Mouse (Mus musculus): ENCODE measurements around the gene AW822073. TPM values are rescaled to one million over a fixed set of nuclear protein-coding genes. Genes with fewer than 3 reads are reported as not detected.
"Not testable (repeated sequence)": the region's sequence is repeated elsewhere in the genome, so short reads cannot be mapped to it uniquely, and the experiment has no call there.

AW822073 gene
- not detected in 2 replicates for polyA plus RNA-seq (2015; fragmentation: Nextera tagmentation; extraction: Ambion mirVana)

DNA sequence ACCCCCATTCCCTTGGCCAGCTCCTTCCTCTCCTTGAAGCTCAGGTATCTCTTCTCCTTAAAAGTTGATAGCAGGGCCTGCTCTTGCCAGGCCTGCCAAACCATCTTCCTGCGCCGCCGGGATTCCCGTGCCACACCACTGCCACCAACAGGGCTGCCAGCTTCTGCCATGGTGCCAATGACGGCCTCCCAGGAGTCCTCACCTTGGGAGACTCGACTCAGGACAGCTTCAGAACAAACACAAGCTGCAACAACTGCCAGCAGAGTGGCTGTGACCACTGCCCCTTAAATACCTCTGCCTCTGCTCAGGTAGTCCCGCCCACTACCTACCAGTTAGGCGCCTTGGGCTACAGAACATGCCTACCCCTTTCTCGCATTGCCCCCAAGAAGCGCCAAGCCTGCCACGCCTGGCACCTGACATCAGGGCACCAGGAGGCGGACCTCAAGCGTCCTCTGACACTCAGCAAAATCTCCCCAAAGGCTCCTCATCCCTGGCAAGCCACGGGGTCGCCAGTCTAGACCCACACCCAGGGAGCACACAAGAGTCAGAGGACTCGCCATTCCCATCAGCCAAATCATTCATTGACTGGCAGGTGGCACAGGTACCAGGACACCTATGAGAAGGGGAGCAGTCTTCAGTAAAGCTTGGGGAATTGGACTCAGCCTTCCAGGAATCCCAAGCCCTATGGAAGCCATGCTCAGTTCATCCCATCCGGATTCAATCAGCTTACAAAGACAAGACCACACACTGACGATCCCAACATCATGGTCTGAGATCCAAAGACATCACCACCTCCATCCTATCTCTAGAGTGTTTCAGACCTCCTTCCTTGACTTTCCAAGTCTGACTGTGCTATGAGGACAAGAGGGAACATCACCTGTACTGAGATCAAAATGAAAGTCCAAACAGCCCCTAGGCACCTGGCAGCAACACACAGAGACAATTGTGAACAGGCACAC is at the start of gene AW822073:
Gene AW822073, minus strand, starts transcription at position 104 of the 959 bp plus-strand sequence.
- H3K9me3 ChIP-seq; H3K4me3 ChIP-seq; H3K27me3 ChIP-seq; H3K36me3 ChIP-seq; H3K9ac ChIP-seq; H3K4me2 ChIP-seq (replicated peaks); H3K4me1 ChIP-seq; ATAC-seq (ENCODE audit: low FRiP score, low read depth); H3K27ac ChIP-seq: not testable (repeated sequence)
- WGBS = 84% methylated on average over 18 of the region's 18 CpGs

DNA sequence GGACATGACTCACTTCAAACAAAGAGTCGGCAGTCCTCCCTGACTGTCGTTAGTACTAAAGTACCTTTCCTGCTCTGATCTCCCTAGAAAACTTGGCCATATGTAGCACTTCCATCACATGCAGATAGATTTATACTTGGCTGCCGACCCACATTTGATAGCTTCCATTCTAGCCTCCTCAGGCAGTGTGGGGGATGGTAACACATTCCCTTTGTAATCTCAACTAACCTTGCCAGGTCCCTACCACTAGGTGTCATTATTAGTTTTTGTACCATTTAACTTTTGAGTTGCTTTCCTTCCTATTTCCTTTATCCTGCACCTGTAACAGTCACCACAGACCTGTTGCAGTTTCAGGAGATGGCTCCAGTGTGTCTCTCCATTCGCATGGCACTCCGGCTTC is 33.7 kb upstream of the AW822073 start:
- Histone ChIP-seq H3K9ac (no peak overlapping the region), H3K9me3 (no peaks in the 10 kb centered on the region), H3K4me2 (replicated peaks) (no peak overlapping the region), H3K27ac (no peak overlapping the region), H3K27me3 (no peaks in the 10 kb centered on the region), H3K36me3 (peaks cover 34% of the 10 kb centered on the region), H3K4me1 (peaks cover 10% of the 10 kb centered on the region), H3K4me3 (no peak overlapping the region)
- WGBS = 61% methylated on average over 5 of the region's 5 CpGs
- no peak for ATAC-seq (ENCODE audit: low FRiP score, low read depth)

DNA sequence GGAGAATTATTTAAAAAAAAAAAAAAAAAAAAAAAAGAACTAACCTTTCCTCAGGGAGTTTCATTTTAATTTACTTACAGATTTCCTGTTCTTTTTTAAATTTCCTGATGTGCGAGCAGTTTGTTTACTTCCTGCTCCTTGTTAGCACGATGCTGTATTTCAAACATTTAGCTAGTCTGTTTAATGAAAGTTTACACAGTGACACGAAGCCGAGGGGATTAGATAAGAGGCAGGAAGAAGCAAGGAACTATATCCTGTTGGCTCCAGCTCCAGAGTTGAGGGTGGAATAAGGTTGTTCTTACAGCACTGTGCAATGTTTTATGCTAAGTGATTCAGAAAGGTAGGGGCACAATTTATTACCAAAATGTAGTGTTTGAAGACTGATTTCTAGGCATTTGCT is 31.2 kb upstream of the AW822073 start:
- Histone ChIP-seq H3K27me3 (no peaks in the 10 kb centered on the region), H3K9ac (peak overlapping the region; percentile 84), H3K4me1 (peaks cover 10% of the 10 kb centered on the region), H3K4me3 (peak overlapping the region; percentile 84), H3K9me3 (no peaks in the 10 kb centered on the region), H3K27ac (no peak overlapping the region; the same call in 1 of the 2 replicates), H3K36me3 (peaks cover 21% of the 10 kb centered on the region), H3K4me2 (replicated peaks) (peak overlapping the region; percentile 66)
- ATAC-seq (ENCODE audit: low FRiP score, low read depth) = no peak
- 5% methylated on average over 4 of the region's 4 CpGs for WGBS

DNA sequence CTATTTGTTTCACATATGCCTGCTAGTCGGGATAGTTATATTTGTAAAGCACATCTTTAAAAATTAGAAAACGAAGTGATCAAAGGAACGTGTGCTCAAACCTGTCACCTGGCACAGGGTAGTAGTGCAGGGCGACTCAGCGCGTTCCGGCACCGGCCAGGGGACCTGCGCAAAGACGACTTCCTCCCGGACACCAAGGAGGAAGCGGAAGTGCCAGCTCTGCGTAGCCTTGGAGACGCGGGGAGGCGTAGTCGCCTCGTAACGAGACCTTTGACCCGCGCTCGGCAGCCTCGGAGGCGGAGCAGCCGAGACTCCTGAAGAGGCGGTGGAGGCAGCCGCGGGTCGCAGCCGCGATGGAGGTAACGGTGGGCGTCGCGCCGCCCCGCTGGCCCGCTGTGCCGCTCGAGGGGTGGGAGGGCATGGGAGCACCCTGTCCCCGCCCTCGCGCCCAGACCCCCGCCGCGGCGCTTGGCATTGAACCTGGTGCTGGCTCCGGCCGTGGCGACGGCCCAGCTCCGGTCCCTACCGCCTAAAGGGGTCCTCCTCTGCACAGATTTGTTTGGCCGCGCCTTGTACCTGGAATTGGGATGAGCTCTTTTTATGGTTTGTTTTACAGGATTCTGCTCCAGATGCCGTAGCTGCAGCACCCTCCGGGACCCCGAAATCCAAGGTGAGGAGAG is 30.6 kb upstream of the AW822073 start, which contains the start of gene Gcc2:
Gene Gcc2, plus strand, starts transcription at position 285 of the 680 bp plus-strand sequence.
- peaks cover 18% of the 10 kb centered on the region for H3K36me3 ChIP-seq
- H3K27me3 ChIP-seq = no peaks in the 10 kb centered on the region
- H3K4me2 ChIP-seq (replicated peaks) = peak within 1 kb of the TSS; percentile 66
- H3K9me3 ChIP-seq = no peaks in the 10 kb centered on the region
- H3K4me1 ChIP-seq = peaks cover 10% of the 10 kb centered on the region
- H3K27ac ChIP-seq = peak within 1 kb of the TSS; percentile 58; the same call in 1 of the 2 replicates
- peak within 1 kb of the TSS; percentile 84 for H3K9ac ChIP-seq
- peak within 1 kb of the TSS; percentile 84 for H3K4me3 ChIP-seq
- WGBS = under 1% methylated on average over 58 of the region's 58 CpGs
- peak; percentile 99 for ATAC-seq (ENCODE audit: low FRiP score, low read depth)

DNA sequence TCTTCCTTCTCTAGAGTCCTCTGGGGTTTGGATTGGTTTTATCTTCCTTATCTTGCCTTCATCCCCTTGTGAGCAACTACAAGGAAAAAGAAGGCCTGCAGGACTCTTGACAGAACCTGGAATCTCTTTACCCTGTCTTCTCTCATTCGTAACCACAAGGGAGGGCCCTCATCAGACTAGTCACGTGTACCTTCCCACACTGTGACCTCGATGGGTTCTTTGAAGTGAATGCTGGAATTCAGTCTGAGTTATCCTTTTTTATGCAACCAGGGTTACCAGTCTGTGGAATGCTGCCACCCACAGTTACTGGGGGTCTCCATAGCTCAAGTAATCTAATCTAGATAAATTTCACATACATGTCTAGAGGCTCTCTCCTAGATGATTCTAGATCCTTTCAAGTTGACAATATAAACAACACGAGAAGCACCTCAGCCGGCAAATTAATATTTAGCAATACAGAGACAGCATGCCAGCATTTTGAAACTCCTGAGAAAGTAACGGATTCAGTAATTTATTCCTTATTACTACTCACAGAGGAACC is 30.0 kb upstream of the AW822073 start:
- H3K4me1 ChIP-seq = peaks cover 10% of the 10 kb centered on the region
- H3K27ac ChIP-seq = no peak overlapping the region
- H3K9ac ChIP-seq = peak overlapping the region; percentile 55
- WGBS = 46% methylated on average over 6 of the region's 6 CpGs
- H3K36me3 ChIP-seq = peaks cover 12% of the 10 kb centered on the region
- ATAC-seq (ENCODE audit: low FRiP score, low read depth) = no peak
- no peaks in the 10 kb centered on the region for H3K9me3 ChIP-seq
- peak overlapping the region; percentile 66 for H3K4me2 ChIP-seq (replicated peaks)
- H3K27me3 ChIP-seq = no peaks in the 10 kb centered on the region
- peak overlapping the region; percentile 84 for H3K4me3 ChIP-seq

DNA sequence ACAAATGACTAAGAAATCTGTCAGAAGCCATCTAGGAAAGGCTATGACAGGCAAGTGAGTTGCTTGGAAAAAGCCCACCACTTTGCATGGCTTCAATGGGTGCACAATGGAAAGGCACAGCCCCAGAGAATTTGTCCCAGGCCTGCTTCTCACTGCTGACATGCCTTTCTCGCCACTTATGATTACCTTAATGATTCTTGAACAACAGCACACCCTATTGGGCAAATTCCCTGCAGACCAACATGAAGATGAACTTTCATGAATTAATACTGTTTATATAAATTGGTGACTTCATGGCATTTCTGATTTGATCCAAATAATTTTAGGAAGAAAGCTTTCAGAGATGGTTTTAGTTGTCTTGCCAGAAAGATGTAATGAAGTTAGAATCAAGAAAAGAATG is 24.8 kb upstream of the AW822073 start:
- no peak overlapping the region for H3K4me3 ChIP-seq
- WGBS = 11% methylated on average over 1 of the region's 1 CpGs
- no peak overlapping the region for H3K27ac ChIP-seq
- no peaks in the 10 kb centered on the region for H3K27me3 ChIP-seq
- no peak for ATAC-seq (ENCODE audit: low FRiP score, low read depth)
- no peak overlapping the region for H3K9ac ChIP-seq
- H3K4me2 ChIP-seq (replicated peaks) = no peak overlapping the region
- H3K36me3 ChIP-seq = no peaks in the 10 kb centered on the region
- no peaks in the 10 kb centered on the region for H3K9me3 ChIP-seq
- H3K4me1 ChIP-seq = peaks cover under 1% of the 10 kb centered on the region; the same call in 1 of the 2 replicates

DNA sequence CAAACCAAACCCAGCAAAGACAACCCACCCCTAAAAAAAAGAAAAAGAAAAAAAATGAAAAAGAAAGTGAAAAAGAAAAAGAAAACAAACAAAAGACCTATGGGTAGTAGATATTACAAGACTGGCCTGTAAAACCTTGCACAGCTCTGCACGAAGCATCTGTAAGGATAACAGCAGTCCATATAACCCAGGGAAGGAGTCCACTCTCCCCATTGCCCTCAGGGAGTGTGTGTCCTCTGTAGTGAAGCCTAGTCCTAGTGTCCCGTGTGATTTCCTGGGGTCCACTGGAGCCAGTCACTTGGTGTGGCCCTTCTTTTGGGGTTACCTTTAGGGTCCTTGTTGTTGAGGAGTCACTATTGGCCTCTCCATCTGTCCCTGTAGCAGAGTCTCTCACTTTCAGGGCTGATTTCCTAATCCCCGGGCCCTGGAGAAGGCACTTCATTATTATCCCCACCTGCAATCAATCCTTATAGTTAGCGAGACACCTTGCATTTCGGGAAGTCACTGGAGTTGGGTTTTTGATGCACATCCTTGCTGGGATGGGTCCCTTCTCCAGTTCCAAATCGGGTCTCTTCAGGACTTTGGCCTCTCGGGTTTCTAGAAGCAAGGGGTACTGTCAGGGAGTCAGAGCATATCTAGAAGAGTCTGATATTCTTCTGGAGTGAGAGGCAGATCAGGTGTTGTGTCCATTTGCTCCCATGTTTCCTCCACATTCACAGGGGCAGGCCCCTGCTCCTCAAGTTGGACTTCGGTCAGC is 14.4 kb upstream of the AW822073 start:
- WGBS = 83% methylated on average over 8 of the region's 8 CpGs
- not testable (repeated sequence) for H3K4me3 ChIP-seq; H3K27ac ChIP-seq; H3K4me1 ChIP-seq; H3K4me2 ChIP-seq (replicated peaks); H3K36me3 ChIP-seq; H3K27me3 ChIP-seq; H3K9me3 ChIP-seq; H3K9ac ChIP-seq
- ATAC-seq (ENCODE audit: low FRiP score, low read depth) = peak; percentile 82

DNA sequence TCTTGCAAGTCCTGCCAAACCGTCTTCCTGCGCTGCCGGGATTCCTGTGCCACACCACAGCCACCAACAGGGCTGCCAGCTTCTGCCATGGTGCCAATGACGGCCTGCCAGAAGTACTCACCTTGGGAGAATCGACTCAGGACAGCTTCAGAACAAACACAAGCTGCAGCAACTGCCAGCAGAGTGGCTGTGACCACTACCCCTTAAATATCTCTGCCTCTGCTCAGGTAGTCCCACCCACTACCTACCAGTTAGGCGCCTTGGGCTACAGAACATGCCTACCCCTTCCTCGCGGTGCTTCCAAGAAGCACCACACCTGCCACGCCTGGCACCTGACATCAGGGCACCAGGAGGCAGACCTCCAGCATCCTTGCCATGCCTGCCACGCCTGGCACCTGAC is 11.9 kb upstream of the AW822073 start, which contains the start of gene Gm4981:
Gene Gm4981, minus strand, starts transcription at position 89 of the 400 bp plus-strand sequence.
- Histone ChIP-seq H3K4me1 (no peaks in the 10 kb centered on the region), H3K4me2 (replicated peaks) (no peak within 1 kb of the TSS), H3K4me3 (no peak within 1 kb of the TSS), H3K9ac (no peak within 1 kb of the TSS), H3K36me3 (no peaks in the 10 kb centered on the region), H3K9me3 (peaks cover 22% of the 10 kb centered on the region), H3K27me3 (no peaks in the 10 kb centered on the region), H3K27ac (no peak within 1 kb of the TSS)
- WGBS = 88% methylated on average over 10 of the region's 10 CpGs
- ATAC-seq (ENCODE audit: low FRiP score, low read depth) = no peak

DNA sequence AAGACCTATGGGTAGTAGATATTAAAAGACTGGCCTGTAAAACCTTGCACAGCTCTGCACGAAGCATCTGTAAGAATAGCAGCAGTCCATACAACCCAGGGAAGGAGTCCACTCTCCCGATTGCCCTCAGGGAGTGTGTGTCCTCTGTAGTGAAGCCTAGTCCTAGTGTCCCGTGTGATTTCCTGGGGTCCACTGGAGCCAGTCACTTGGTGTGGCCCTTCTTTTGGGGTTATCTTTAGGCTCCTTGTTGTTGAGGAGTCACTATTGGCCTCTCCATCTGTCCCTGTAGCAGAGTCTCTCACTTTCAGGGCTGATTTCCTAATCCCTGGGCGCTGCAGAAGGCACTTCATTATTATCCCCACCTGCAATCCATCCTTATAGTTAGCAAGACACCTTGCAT is 10.3 kb upstream of the AW822073 start:
- H3K4me3 ChIP-seq; H3K36me3 ChIP-seq; H3K9ac ChIP-seq; H3K27me3 ChIP-seq; ATAC-seq (ENCODE audit: low FRiP score, low read depth); H3K4me1 ChIP-seq; H3K27ac ChIP-seq; H3K4me2 ChIP-seq (replicated peaks): not testable (repeated sequence)
- H3K9me3 ChIP-seq = peaks cover 22% of the 10 kb centered on the region
- WGBS = 76% methylated on average over 4 of the region's 4 CpGs

DNA sequence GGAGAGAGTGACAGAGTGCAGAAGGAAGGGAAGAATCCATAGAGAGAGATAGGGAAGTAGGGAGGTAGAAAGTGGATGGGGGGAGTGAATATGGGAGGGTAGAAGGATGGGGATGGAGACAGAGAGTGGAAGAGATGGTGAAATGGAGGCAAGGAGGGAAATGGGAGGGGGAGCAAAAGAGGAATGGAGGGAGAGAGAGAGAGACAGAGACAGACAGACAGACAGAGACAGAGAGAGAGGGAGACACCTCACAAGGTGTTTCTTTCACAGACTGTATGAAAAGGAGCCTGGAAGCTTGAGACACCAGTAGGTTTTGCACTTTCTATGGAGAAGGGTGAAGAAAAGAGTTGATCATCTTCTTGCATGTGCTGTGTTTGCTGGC is 9.0 kb upstream of the AW822073 start:
- not testable (repeated sequence) for ATAC-seq (ENCODE audit: low FRiP score, low read depth); H3K4me2 ChIP-seq (replicated peaks); H3K36me3 ChIP-seq; H3K4me3 ChIP-seq; H3K27ac ChIP-seq; H3K27me3 ChIP-seq; H3K9ac ChIP-seq; H3K4me1 ChIP-seq
- peaks cover 19% of the 10 kb centered on the region for H3K9me3 ChIP-seq

DNA sequence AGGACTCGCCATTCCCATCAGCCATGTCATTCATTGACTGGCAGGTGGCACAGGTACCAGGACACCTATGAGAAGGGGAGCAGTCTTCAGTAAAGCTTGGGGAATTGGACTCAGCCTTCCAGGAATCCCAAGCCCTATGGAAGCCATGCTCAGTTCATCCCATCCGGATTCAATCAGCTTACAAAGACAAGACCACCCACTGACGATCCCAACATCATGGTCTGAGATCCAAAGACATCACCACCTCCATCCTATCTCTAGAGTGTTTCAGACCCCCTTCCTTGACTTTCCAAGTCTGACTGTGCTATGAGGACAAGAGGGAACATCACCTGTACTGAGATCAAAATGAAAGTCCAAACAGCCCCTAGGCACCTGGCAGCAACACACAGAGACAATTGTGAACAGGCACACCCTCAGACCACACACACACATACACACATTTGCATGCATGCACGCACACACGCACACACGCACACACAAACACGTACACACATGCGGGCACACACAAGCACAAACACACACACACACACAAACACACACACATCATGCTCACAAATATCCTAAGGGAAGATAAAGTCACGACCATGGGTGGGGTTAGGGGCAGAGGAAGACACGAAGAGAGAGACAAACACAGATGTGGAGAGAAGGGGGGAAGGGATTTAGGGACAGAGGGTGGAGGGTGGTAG is 8.5 kb upstream of the AW822073 start:
- not testable (repeated sequence) for H3K4me1 ChIP-seq; H3K4me2 ChIP-seq (replicated peaks); H3K36me3 ChIP-seq; H3K4me3 ChIP-seq; H3K27me3 ChIP-seq; H3K27ac ChIP-seq; H3K9ac ChIP-seq
- H3K9me3 ChIP-seq = peaks cover 16% of the 10 kb centered on the region
- 77% methylated on average over 10 of the region's 10 CpGs for WGBS
- ATAC-seq (ENCODE audit: low FRiP score, low read depth) = peak; percentile 39

All from limb, embryonic 13.5 days (tissue).